Mouse (Mus musculus): ENCODE measurements at regions not wholly inside any gene's neighbourhood (a gene's known extent, or its start where the extent isn't known, plus 50 kb on each side); places are given as distances from the start of the nearest gene placed in this dataset.

DNA sequence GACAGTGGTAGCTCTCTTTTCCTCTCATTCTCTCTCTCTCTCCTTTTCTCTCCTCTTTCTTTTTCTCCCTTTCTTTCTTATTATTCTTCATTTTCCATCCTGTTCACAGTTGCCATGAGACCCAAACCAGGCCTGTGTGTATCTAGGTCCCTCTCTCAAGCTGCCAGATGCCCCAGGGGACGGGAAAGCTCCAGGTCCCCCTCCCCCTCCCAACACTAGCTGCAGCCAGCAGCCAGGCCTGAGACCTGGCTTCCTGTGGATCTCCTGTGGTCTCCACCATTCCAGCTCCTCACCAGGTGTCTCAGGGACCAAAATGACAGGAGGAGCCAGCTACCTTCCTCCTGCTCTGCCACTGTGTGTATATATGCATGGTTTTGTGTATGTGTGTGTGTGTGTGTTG lies 56.6 kb upstream of the Unc5a start:
- no peak for ATAC-seq (ENCODE audit: insufficient number of reproducible peaks, low FRiP score, low TSS enrichment)

DNA sequence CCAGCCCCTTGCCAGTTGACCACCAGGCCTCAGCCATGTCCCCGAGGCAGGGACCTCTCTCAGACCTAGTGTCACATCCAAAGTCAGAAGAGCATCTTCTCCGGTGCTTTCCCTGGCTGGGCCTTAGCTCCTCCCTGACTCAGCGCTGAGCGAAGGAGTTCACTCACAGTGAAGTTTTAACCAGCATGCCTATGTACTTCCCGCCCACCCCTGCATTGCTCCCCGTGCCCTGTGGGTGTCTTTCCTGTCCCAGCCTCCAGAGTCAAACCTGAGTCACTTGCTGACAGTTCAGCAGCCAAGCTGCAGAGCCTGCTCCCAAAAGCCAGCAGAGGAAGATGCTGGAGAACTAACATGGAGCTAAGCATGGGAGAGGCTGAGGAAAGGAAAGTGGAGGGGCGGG lies 55.6 kb upstream of the Unc5a start:
- ATAC-seq (ENCODE audit: insufficient number of reproducible peaks, low FRiP score, low TSS enrichment) = no peak

DNA sequence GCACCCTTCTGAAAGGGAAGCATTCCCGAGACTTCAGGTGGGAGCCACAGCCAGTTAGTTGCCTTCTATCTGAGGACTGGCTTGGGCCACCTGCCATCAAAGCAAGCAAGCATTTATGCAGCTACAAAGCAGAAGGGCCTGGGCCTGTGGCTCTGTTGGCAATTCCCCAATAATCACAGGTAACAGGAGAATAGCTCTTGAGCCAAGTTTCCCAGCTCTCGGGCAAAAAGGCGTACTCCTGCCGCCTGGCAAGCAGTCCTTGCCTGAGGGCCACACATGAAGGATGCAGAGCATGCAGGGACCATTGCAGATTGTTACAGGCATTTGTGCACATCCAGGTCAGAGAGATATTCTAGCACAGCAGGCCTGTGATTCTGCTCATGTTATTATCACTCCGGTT lies 53.2 kb upstream of the Unc5a start:
- peak; percentile 54; the same call in 1 of the 2 replicates for ATAC-seq (ENCODE audit: insufficient number of reproducible peaks, low FRiP score, low TSS enrichment)
